Mouse (Mus musculus): Measurements from ENCODE around the gene Arl15.

Gene Arl15

GRCm38 (mm10) chr13:114115106-114115505 is 320.8 kb downstream of the Arl15 start:
- no peak for DNase-seq

DNA sequence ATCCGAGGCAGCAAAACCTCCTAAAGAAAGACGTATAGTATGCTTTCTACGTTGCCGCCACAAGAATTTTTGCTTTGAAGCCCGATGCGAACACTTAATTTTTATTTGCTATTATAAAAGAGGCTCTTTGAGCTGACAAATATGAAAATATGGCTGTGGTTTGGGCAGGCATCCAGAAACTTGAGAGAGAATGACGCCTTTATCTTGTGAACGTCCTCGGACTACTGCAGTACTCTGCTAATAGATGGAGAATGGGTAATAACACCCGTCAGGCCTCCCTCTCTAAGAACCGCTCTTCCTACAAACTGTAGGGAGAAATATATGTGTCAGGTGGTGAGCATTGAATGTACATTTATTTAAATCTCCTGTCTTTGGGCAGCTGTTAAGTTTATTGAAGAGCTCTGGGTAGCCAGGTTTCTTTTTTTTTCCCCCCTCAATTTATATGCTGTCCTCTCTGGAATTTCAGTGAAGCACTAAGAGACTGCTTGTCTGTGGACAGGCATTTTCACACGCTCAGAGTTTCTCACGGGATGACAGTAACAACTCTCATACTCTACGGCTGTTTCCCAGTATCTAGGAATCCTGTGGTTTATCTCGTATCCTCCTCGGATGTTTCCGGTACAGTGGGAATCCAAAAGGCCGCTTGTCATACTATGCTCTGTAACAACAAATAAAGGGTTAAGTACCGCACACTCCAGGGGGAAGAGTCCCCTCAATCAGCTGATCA is 324.0 kb downstream of the Arl15 start:
- no peak for DNase-seq

- no peak for DNase-seq
Observed at GRCm38 (mm10) chr13:114119816-114120215, 325.5 kb downstream of the Arl15 start.

DNA sequence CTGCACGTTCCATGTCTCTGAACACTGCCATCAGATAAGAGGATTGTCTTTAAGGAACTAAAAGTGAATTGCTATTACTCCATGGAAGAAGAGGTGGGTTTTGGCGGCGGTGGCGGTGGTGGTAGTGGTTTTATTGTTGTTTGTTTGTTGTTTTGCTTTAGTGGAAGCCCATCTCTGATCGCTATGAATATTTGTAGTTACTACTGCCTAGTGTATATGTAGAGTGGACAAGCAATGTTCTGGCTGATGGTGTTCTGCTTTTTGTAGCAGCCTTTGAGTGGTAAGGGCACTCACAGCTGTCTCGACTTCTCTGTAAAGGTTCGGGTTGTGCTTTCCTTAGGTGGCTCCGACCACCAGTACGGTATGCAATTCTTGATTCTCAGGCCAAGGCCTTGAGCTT is 327.3 kb downstream of the Arl15 start:
- DNase-seq: no peak

DNA sequence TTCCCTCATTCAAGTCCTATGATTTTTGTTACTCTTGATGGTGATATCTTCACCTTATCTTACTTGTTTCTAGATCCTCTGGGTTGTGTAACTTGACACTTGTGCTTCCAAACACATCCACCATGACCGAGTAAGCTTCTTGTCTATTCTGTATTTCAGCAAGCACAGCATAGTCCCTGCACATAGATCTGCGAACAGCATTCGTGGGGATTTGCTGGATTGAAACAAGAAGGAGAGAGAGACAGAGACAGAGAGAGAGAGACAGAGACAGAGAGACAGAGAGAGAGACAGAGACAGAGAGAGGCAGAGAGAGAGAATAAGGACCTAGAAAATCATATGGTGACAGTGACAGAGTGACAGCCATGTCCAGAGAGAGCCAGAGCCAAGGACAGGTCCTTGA is 329.1 kb downstream of the Arl15 start:
- DNase-seq: no peak

DNA sequence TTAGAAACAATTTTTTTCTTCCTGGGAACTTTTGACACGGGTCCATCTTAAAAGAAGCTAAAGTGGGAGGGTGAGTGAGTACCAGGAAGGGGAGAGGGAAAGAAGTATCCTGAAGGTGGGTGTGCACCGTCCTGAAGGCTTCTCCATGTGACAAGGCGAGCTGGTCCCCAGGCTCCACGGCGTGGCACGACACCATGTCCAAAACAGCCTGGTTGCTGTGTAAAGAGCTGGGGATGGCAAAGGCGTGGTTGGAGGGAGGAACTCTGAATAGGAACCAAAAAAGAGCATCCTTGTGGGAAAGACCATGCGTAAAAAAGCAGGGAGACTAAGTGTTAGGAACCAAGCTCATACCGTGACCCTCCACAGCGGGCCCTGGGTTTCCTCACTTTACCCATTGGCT is 330.1 kb downstream of the Arl15 start:
- no peak for DNase-seq

- no peak for DNase-seq
Observed at GRCm38 (mm10) chr13:114124991-114125390, 330.7 kb downstream of the Arl15 start.

DNA sequence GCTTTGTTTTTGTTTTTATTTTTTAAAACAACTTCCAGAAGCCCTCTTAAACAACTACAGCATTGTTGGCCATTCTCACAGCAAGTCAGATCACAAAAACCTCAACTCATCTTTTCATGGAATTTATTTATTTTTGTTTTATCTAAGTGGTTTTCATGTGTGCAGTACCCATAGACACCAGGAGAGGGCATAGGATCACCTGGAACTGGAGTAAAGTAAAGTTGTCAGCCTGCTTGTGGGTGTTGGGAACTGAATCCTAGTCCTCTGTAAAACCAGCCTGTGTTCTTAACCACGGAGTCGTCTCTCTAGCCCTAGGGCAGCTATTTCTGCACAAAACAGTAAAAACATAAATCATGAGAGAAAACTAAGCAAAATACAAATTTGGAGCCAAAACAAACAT is 334.1 kb downstream of the Arl15 start:
- DNase-seq: no peak

DNA sequence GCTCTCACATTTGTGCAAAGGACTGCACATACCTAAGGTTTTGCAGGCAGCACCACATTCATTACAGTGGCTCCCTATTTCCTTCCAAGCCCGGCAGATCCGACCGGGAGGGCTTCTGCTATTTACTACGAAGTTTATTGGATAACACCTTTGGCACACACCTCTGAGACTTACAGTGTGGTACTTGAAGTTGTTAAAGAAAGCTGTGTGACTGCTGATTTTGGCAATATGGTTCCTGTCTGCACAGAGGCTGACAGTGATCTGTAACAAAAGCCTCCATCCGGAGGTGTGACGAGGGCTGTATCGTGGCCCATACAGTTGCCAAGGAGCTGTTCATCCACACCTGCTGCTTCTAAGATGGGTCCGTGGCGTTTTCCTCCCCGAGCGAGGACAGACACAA is 335.7 kb downstream of the Arl15 start:
- no peak for DNase-seq

DNA sequence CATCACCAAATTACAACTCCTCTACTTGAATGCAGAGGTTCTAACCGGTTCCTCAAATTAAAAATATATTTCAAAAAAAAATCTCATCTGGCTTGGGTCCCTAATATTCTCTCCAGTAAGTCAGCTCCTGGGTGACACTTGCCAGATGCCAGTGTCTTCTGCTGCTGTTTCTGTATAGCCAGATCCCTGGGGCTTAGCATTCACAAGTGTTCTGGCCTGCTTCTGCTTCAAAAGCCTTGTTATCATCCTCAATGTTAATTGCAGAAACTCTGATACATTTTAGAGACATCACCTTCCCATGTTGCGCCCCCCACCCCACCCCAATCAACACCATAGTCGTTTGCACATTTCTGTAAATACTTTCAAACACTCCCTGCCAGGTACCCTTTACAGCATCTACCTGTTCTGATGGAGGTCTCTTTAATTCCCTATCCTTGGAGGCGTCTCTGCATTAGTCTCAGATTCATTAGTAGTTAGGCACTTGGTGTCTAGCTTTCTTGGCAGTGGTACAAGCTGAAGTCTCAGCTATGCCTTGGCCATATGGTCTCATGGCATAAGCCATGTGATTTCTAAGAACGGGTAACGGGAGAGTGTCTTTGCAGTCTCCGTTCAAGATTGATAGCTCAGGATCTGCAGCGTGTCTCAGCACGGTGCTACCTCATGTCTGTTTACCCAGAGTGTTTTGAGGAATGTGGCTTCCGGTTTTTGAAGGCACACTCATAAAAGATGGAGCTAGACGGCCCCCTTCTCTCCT is 336.4 kb downstream of the Arl15 start:
- peak; percentile 14 for DNase-seq

- no peak for DNase-seq
Observed at GRCm38 (mm10) chr13:114138921-114139320, 344.6 kb downstream of the Arl15 start.

GRCm38 (mm10) chr13:114139570-114139969 is 345.3 kb downstream of the Arl15 start:
- DNase-seq: no peak

DNA sequence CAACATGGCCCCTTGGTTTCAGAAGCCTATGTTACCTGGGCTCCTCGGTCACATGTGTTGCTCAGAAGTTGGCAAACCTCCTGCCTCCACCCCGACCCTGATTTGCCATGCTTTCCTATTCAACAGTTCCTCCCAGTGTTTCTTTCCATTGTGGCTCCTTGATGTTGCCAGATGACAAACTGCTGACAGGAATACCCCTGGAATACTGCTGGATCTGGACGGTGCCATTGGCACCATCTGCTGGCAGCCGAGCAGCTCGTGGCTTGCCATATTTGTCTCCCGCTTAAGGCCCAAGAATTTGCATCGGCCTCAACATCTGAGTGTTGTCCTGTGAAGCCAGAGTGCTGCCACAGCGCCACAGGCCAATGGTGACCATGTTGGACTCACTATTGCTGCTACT is 348.5 kb downstream of the Arl15 start:
- no peak for DNase-seq

DNA sequence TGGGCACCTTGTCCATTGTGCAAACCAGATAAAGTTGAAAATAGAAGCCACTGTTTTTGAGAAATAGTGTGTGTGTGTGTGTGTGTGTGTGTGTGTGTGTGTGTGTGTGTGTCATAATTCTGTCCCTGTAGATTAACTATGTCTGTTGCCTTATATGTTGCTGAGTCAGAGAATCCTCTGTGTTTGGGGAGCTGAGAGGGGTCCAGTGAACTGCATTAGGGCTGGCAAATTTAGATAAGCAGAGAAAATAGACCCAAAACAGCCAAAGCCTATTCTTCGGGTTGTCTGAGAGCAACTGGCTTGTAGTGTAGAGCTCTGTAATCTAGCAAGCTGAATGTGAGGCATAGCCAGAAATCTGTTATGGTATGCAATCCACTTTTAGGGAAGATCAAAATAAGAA is 348.9 kb downstream of the Arl15 start:
- no peak for DNase-seq

DNA sequence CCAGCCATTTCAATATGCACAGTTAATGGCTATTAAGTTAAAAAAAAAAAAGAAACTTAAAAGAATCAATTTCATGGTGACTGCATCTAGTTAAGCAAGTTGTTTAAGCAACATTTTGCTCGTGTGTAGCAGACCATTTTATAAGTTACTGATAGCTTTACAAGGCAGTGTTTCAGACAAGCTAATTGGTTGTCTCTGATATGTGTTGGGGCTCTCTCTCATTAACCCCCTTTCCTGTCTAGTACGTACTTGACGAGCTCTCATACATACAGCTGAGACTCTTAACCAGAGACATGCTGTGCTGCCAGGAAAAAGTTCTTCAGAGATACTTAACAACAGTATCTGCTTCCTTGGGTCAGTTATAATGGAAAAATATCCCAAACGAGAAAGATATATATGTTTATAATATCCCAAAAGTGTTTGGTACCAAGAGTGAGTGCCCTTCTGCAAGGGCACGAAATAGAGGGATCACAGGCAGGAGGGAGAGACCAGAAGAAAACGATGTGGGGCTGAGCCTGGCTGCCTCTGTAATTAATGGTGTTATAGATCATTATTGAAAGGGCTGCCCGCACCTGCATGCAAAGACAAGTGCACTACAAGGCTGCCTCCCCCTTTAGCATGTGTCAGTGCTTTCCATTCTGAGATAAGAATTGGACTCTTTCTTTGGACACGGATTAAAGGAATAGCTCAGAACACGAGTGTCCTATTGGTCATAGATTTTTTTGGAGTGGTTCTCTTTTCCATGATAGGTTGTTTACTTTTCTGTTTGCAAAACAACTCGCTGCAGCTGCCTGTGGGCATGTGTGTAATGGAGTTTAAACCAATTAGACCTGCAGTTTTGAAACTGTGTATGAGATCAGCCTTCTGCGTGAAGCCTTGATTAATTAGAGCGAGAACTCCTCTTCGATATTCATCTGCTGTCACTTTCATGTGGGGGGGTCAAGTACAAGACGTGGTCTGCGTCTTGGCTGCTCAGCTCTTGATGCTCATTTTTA is 350.0 kb downstream of the Arl15 start:
- no peak for DNase-seq

DNA sequence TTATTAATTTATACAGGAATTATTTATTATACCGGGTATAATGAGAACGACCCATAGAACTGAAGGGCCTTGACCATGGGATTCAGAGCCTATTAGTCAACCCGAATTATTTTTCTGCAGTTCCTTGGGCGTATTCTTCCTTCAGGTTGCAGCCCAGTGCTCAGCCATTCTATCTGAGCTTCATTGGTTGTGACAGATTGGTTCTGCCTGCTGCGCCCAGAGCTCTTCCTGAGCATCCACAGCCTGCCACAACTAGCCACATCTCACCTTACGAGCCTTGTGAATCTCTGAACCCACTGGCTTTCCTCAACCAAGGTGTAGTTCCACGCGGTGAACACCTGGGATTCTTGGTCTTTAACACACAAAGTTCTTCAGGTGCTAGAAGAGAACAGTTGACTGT is 350.9 kb downstream of the Arl15 start:
- no peak for DNase-seq

DNA sequence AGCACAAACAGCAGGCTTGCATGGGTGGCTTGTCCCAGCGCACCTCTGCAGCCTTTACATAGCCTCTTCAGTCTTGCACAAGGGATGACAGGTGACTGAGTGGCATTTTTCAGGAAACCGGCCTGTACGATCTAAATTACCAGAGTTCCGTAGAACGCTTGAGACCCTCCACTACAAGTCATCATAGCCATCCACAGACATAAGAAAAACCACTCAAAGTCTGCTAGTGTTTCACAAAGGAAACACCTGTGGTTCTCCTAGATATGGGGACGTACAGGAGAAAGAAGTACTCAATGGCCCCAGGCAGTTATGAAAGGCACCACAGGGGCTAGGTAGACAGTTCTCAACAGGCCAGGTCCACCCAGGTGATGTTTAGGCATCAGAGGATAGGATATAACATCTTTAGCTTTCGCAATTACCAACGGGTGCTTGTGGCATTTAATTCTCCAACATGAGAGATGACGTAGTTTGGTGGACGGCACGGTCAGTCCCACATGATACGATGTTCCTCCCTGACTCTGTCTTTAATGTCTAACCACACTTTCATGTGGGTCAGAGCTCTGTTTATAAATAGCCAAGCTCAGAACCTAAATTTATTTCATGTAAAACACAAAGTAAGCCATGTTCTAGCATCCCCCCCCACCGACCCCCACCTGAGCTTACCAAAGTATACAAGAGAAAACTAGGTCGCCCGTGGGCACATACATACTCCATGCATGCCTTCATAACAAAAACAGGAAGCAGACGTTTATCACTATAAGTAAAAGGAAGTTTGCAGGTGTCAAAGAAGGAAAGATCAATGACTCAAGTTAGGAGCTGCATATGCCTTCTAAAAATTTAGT is 356.8 kb downstream of the Arl15 start:
- no peak for DNase-seq

GRCm38 (mm10) chr13:114151698-114152069 is 357.4 kb downstream of the Arl15 start:
- no peak for DNase-seq

DNA sequence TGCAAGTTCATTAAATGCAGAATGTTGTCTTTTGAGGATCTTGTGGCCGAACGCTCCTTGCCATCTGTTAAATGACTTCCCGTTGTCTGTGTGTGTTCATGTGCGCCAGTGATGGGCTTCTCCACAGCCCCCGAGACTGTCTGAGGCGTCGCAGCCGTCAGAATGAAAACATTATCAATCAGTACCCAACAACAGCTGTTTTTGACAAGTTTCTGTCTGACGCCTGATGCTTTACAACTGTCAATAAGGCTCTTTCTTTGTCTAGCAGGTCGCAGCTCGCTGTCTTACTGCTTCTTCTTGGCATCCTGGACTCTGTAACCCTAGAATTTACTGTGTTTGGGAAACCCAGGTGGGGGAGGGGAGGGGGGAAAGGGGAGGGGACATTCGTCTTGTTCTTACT is 362.4 kb downstream of the Arl15 start:
- DNase-seq: no peak

- no peak for DNase-seq
Observed at GRCm38 (mm10) chr13:114158111-114158730, 363.9 kb downstream of the Arl15 start.

GRCm38 (mm10) chr13:114159634-114160391 is 365.5 kb downstream of the Arl15 start:
- DNase-seq: no peak
